Mouse (Mus musculus) CD4-positive, CD25-positive, alpha-beta regulatory T cell, adult 2 months (primary cell): ENCODE results near the gene Acsm2.

Source experiments
- DNase-seq: peaks from one replicate; pipeline ENCODE4 v3.0.0-alpha.2; 2012; ENCODE audit warnings: low read depth, low spot score

Acsm2 gene

GRCm38 (mm10) chr7:119554040-119554439 is at the start of gene Acsm2:
TSS of gene Acsm2 (plus strand) at chr7:119554340.
- no peak for DNase-seq

DNA sequence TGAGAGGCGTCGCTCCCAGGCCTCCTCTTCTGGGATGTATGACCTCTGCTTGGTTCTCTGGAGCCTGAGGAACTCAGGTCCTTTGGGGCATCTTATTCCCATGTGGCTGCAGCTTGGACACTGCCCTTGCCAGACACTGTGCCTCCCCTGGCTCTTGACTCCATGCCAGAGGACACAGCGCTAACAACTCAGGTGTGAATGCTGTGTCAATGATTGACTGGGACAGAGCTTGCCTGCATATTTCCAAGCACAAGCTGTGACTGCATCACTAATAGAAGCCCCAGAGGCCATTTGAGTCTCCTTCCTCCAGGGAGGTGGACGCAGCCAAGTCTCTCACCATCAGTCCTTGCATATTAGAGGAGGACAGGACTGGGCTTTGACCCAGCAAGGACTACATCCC is 43.0 kb upstream of the Acsm2 start:
- no peak for DNase-seq

- DNase-seq, result no peak
Measured at GRCm38 (mm10) chr7:119513056-119513455, 41.1 kb upstream of the Acsm2 start.

- peak; percentile 37 for DNase-seq
Measured at GRCm38 (mm10) chr7:119515492-119516271, 38.5 kb upstream of the Acsm2 start.

DNA sequence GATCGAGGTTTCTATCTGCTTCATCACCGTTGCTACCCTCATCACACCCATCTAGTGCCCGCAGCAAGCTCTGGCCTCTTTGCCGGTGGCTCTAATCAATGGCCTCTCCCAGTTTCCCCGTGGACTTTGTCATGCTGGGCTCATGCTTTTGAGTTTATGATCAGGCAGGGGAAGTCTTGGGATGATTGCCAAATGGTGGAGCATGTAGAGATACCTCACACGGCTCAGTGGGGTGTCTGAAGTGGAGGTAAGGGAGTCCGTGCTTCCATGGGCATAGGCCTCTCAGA is 37.9 kb upstream of the Acsm2 start:
- no peak for DNase-seq

DNA sequence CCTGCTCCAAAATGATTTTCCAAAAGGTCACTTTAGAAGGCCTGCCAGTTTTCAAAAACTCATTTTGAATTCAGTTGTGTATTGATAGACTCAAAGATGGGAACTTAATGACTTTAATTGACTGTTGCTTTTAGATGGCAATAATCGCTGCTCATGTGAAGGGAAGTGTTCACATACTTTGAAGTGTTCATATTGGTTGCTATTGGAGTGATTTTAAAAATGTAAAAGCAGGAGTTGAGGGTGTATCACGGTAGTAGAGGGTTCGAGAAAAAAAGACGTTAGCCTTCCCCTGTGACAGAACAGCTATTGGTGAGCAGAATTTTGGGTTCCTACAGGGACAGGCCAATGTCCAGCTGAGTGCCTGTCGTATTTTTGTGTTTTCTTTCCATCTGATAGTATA is 35.0 kb upstream of the Acsm2 start, which contains the start of gene Acsm5:
Acsm5 (plus strand) TSS at position 301 of the 400 bp plus-strand sequence.
- DNase-seq, result no peak

GRCm38 (mm10) chr7:119519654-119520053 is 34.5 kb upstream of the Acsm2 start:
- DNase-seq, result peak; percentile 26

- no peak for DNase-seq
Measured at GRCm38 (mm10) chr7:119521816-119522215, 32.3 kb upstream of the Acsm2 start.

DNA sequence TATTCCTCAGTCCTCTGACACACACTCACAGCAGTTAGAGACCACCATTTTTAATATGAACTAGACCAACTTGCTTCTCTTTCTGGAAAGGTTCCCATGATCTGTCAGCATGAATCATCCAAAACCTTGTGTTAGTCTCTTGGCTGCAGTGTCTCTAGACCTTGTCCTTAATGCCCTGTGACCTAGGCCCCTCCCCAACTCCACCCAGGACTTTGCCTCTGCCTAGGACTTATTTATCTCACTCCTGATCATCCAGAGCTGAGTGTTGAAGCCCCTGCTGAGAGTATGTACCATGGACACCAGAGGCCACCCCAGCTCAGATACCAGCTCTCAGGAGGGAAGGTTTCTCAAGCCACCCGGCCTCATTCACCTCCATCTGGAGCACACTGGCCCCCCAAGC is 31.8 kb upstream of the Acsm2 start:
- no peak for DNase-seq

DNA sequence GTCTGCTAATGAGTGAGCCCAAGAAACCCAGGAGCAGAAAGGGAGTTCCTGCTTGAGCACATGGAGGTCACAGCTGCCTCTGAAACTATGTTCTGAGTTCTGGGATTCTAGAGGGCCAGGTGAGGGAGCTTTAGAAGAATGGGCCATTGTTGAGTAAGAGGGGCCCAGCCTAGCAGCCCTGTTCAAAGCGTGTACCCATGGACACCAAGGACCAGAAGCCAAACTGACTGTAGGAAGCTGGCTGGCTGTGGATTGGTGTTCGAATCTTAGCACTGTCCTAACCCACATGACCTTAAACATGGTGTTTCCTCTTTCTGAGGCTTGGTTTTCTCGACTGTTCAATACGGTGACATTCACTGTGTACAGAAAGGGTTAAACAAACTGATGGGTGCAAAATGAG is 30.8 kb upstream of the Acsm2 start, which contains the start of gene Pdilt:
Pdilt (minus strand) TSS at position 101 of the 400 bp plus-strand sequence.
- DNase-seq, result no peak

- no peak for DNase-seq
Measured at GRCm38 (mm10) chr7:119525881-119526281, 28.3 kb upstream of the Acsm2 start.

DNA sequence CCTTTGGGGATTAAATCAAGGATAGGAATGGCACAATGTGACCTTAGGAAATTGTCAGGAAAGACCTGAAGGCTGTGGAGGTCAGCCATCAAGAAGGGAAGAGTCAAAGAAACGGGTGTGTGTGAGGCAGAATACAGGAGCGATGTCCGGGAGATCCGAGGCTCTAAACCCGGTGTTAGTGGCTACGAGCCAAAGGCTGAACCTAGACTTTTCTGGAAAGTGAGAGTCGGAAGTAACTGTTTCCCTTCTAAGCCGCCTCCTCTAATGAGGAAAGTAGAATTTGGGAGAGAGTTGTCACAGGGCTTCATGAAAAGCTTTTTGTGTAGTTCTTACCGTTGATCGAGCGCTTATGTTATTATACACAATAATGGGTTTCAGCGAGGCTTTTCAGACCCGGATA is 27.7 kb upstream of the Acsm2 start:
- no peak for DNase-seq

DNA sequence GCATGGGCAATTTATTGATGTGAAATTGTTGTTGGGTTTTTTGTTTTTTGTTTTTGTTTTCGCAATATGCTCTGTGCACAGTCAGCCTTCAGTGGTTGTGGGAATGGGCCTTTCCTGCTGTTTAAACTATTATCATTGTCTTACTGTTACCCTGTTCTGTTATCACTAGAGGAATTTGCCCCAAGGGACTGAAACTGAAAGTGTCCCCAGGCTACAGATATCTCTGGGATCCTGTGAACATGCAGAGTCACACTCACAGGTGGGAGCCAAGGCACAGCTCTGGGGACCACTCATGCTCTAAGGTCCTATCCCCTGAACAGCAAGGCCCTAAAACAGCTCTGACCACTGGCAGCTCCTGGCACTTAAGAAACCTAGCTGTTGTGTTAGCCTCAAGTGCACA is 27.0 kb upstream of the Acsm2 start:
- DNase-seq, result no peak

GRCm38 (mm10) chr7:119527548-119527947 is 26.6 kb upstream of the Acsm2 start:
- DNase-seq, result no peak

GRCm38 (mm10) chr7:119528617-119529016 is 25.5 kb upstream of the Acsm2 start:
- no peak for DNase-seq

GRCm38 (mm10) chr7:119532924-119533323 is 21.2 kb upstream of the Acsm2 start:
- DNase-seq, result no peak

GRCm38 (mm10) chr7:119534389-119534788 is 19.8 kb upstream of the Acsm2 start:
- DNase-seq, result no peak

DNA sequence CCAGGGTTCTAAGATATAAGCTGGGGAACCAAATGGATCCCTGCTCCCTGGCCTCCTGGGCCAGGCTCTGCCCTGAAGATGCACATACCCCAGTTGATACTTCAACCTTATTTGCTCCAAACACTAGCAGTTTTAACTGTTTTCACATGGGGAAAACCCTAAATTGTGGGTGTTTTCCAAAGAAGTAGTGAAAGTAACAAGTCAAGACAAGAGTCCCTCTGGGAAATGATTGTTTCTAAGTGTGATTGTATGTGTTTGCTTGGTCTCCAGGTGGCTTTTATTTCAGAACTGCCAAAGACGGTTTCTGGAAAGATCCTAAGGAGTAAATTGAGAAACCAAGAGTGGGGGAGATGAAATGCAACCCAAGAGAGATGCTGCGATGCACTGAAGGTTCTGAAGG is 11.7 kb upstream of the Acsm2 start:
- no peak for DNase-seq

DNA sequence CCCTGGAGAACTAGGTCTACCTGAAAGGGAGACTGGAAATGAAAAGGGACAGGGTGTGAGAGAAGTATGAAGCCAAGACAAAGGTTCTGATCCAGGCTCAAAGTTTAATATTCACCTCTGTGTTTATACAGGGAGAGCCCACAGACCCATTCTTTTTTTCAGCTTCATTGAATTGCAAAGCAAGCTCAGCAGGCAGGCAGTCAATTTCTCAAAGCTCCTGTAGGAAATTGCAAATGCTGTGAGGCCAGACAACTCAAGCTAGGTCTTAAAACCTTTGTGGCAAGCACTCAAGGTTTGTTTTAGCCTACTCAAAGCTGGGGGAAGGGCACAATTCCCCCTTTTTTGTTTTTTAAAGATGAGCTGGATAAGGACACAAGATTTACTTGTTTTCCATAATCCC is 8.6 kb upstream of the Acsm2 start:
- no peak for DNase-seq

DNA sequence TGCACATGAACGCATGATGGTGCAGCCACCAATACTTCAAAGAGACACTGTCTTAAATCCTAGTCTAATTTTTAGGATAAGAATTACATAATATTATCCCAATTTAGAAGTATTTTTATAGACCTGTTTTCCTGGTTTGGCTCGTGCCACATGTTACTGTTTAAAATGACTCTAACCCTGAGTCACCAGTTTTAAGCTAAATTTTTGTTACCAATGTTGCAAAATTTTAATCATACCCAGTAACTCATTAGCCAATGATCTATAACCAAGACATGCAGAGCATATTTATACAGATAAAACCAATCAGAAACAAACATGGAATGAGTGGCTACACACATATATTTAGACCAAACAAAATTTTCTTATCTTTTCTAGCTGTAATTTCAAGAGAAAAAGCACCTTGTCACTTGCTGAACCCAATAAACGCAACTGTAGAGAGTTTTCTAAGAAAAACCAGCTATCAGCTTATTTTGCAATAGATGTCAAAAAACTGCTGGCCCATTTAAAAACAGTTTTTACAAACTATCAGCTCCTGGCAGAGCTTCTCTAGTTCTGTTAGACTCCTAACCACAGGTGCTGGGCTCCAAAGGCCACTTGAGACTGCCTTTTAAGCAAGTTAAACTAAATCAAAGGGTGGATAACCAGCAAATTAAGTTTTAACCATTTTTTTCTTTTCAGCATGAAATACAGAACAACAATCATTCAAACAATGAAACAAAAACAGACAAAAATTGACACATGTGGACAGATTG is 3.5 kb upstream of the Acsm2 start:
- no peak for DNase-seq

- DNase-seq, result no peak
Measured at GRCm38 (mm10) chr7:119559789-119560451, 5.8 kb downstream of the Acsm2 start.

DNA sequence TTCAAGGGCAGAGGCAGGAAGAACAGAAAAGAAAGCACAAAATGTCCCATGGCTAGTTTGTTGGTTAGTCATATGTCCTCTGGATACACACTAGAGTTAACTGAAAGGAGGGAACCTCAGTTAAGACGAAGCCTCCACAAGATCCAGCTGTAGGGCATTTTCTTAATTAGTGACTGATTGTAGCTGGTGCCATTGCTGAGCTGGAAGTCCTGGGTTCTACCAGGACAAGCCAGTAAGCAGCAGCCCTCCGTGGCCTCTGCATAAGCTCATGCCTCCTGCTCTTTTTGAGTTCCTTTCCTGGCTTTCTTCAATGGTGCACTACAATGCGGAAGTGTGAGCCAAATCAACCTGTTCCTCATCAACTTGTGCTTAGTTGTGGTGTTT is 6.3 kb downstream of the Acsm2 start:
- no peak for DNase-seq

- DNase-seq, result no peak
Measured at GRCm38 (mm10) chr7:119561441-119561840, 7.3 kb downstream of the Acsm2 start.
